Mouse (Mus musculus): ENCODE measurements at regions not wholly inside any gene's neighbourhood (a gene's known extent, or its start where the extent isn't known, plus 50 kb on each side); places are given as distances from the start of the nearest gene placed in this dataset.

DNA sequence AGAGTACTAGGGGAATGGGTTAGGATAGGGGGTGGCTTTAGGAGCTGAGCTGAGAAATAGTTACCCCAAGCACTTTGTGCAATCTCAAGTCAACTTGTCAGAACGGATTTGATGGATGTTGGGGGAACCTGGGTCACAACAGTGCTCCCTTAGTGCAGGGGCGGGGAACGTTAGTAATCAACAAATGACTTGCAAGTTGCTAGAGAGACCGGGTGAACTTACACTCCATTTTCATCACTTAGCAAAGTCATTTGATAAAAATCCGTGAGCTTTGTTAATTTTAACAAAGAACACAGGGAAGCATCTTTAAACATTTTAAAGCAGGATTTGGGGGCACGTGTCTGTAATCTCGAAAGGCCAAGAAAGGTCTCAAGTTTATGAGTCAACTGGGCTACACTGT, 557.0 kb downstream of the Gm19410 start:
- no peak overlapping the region for H3K4me3 ChIP-seq (replicated peaks)
- no peaks in the 10 kb centered on the region for H3K4me1 ChIP-seq
- 70% methylated on average over 7 of the region's 7 CpGs for WGBS
- no peak for ATAC-seq (ENCODE audit: insufficient number of reproducible peaks, low FRiP score, low TSS enrichment, low read depth)
- no peaks in the 10 kb centered on the region for H3K9me3 ChIP-seq (replicated peaks)
- no peaks in the 10 kb centered on the region for H3K27me3 ChIP-seq
- H3K4me2 ChIP-seq (replicated peaks) = no peak overlapping the region
- H3K36me3 ChIP-seq = no peaks in the 10 kb centered on the region
- no peak overlapping the region for H3K27ac ChIP-seq (replicated peaks)
- no peak overlapping the region for H3K9ac ChIP-seq

DNA sequence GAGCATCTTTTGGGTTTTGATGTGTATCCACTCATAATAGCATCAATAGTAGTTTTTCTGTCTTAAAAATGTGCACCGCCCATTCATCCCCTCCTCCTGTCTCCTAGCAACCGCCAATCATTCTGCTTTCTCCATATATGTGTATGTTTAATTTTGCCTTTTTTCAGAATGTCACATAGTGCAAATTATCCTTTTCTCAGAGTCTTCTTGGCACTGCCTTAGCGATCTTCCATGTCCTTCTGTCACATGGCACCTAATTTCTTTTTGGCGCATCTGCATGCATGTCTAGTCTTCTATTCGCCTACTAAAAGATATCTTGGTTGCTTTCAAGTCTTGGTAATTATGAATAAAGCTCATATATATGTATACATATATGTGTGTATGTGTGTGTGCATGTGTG, 573.0 kb downstream of the Gm19410 start:
- no peak overlapping the region for H3K27ac ChIP-seq (replicated peaks)
- no peak overlapping the region for H3K4me2 ChIP-seq (replicated peaks)
- no peak overlapping the region for H3K9ac ChIP-seq
- H3K36me3 ChIP-seq = no peaks in the 10 kb centered on the region
- H3K4me1 ChIP-seq = peaks cover 8% of the 10 kb centered on the region; the same call in 1 of the 2 replicates
- ATAC-seq (ENCODE audit: insufficient number of reproducible peaks, low FRiP score, low TSS enrichment, low read depth) = no peak
- H3K9me3 ChIP-seq (replicated peaks) = no peaks in the 10 kb centered on the region
- WGBS = 97% methylated on average over 5 of the region's 5 CpGs
- no peak overlapping the region for H3K4me3 ChIP-seq (replicated peaks)
- no peaks in the 10 kb centered on the region for H3K27me3 ChIP-seq

DNA sequence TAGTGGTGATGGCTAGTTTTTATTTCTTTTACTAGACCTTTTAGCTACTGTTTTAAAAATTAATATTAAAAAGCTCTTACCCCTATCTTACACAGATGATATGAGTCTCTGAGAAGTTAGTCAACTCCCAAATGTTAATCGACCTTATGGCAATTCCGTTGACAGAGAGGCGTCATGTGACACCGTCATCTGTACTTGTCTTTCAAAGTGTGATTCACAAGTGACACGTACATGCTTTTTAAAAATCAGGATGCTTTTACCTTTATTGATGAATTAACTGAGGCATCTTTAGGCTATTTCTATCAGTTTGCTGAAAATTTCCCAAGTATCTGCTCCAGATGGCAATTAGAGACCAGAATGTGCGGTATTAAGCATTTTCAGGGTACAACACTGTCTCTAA, 573.9 kb downstream of the Gm19410 start:
- 88% methylated on average over 6 of the region's 6 CpGs for WGBS
- Histone ChIP-seq H3K27me3 (no peaks in the 10 kb centered on the region), H3K27ac (replicated peaks) (no peak overlapping the region), H3K4me1 (peaks cover 8% of the 10 kb centered on the region; the same call in 1 of the 2 replicates), H3K4me2 (replicated peaks) (no peak overlapping the region), H3K36me3 (no peaks in the 10 kb centered on the region), H3K9me3 (replicated peaks) (no peaks in the 10 kb centered on the region), H3K4me3 (replicated peaks) (no peak overlapping the region), H3K9ac (no peak overlapping the region)
- no peak for ATAC-seq (ENCODE audit: insufficient number of reproducible peaks, low FRiP score, low TSS enrichment, low read depth)

DNA sequence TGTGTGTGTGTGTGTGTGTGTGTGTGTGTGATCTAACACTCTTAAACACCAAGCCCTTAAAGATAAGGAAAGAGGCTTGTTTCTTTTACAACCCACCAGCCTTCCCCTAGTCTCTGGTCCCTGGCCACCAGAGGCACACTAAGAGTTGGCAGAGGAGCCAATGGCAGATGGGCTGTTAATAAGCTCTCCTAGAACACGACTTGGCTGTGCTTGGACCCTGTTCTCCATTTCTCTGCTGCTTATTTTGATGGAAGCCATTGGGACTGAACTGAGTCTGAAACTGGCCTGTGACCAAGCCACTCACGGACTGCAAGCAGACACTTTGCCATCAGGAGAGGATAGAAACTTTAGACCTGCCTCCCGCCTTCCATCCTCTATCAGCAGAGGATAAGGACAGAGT, 574.9 kb downstream of the Gm19410 start:
- Histone ChIP-seq H3K4me3 (replicated peaks) (no peak overlapping the region), H3K9ac (no peak overlapping the region), H3K27me3 (no peaks in the 10 kb centered on the region), H3K4me2 (replicated peaks) (no peak overlapping the region), H3K9me3 (replicated peaks) (no peaks in the 10 kb centered on the region), H3K27ac (replicated peaks) (no peak overlapping the region), H3K36me3 (no peaks in the 10 kb centered on the region), H3K4me1 (peaks cover 8% of the 10 kb centered on the region; the same call in 1 of the 2 replicates)
- ATAC-seq (ENCODE audit: insufficient number of reproducible peaks, low FRiP score, low TSS enrichment, low read depth) = no peak
- WGBS = 70% methylated on average over 3 of the region's 3 CpGs

DNA sequence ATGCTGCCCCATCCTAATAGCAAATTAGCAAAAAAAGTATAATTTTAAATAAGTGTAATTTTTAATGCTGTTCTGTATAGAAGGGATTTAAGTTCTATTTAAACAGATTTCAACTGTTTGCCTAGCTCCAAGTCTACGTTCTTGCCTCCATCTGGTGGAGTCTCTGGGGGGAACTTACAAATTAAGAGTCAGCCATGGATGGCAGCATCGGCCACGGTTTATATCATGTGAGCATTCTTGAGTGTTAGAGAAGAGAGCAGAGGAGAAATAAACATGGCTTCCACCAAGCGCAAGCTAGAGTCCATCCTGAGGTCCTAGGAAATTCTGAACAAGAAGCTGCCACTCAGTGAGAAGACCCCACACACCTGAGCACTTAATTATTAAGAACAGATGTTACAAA, 576.4 kb downstream of the Gm19410 start:
- H3K36me3 ChIP-seq = no peaks in the 10 kb centered on the region
- peaks cover 8% of the 10 kb centered on the region; the same call in 1 of the 2 replicates for H3K4me1 ChIP-seq
- no peaks in the 10 kb centered on the region for H3K9me3 ChIP-seq (replicated peaks)
- ATAC-seq (ENCODE audit: insufficient number of reproducible peaks, low FRiP score, low TSS enrichment, low read depth) = no peak
- no peak overlapping the region for H3K27ac ChIP-seq (replicated peaks)
- H3K4me3 ChIP-seq (replicated peaks) = no peak overlapping the region
- H3K4me2 ChIP-seq (replicated peaks) = no peak overlapping the region
- no peaks in the 10 kb centered on the region for H3K27me3 ChIP-seq
- WGBS = 45% methylated on average over 4 of the region's 4 CpGs
- H3K9ac ChIP-seq = no peak overlapping the region

DNA sequence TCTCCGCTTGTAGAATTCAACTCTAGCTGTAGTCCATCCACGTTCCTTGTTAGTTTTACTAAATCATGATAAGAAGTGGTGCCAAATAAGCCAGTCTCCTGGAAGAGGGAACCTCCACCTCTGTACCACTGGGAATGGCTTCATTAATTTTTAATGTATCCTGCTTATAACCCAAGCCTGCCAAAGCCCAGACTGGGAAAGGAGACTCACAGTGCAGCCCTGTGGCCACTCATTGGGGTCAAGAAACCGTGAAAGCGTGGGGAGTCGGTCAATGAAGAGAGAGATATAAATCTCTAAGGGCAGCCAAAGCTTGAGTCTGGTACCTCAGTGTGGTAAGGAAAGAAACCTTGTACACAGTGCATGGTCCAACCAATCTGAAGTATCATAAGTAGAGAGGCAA, 577.1 kb downstream of the Gm19410 start:
- H3K4me2 ChIP-seq (replicated peaks) = no peak overlapping the region
- no peak overlapping the region for H3K9ac ChIP-seq
- H3K4me3 ChIP-seq (replicated peaks) = no peak overlapping the region
- no peaks in the 10 kb centered on the region for H3K9me3 ChIP-seq (replicated peaks)
- H3K4me1 ChIP-seq = peaks cover 8% of the 10 kb centered on the region; the same call in 1 of the 2 replicates
- WGBS = 82% methylated on average over 5 of the region's 5 CpGs
- H3K36me3 ChIP-seq = no peaks in the 10 kb centered on the region
- ATAC-seq (ENCODE audit: insufficient number of reproducible peaks, low FRiP score, low TSS enrichment, low read depth) = no peak
- H3K27ac ChIP-seq (replicated peaks) = no peak overlapping the region
- no peaks in the 10 kb centered on the region for H3K27me3 ChIP-seq

DNA sequence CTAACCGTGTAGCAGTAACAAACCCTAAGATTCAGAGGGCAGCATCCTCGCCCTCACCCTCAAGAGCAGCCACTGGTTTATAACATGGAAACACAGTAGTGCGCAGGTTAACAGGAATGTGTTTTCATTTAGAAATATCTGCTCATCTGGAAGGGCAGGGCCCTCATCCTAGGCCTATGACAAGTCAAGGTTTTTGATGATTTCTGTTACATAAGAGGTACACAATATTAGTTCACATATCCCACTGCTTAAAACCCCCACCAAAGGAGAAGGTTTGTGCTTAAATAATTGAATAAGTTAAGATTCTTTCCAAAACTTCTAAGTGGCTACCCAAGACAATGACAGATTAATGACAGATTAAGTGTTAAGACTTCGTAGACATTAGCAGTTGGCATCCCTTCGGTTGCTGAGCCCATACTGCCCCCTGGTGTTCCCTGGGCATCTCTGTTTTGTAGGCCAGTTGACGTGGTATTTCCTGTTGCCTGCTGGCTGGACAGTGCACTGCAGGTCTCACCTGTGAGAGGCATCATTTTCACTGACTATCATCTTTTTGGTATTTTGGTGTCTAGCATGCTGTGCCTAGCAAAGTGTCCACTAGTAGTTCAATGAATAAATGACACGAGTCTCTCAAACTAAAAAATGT, 581.2 kb downstream of the Gm19410 start:
- peaks cover 8% of the 10 kb centered on the region; the same call in 1 of the 2 replicates for H3K4me1 ChIP-seq
- H3K27ac ChIP-seq (replicated peaks) = no peak overlapping the region
- no peaks in the 10 kb centered on the region for H3K9me3 ChIP-seq (replicated peaks)
- H3K9ac ChIP-seq = no peak overlapping the region
- H3K36me3 ChIP-seq = no peaks in the 10 kb centered on the region
- H3K4me2 ChIP-seq (replicated peaks) = no peak overlapping the region
- no peak overlapping the region for H3K4me3 ChIP-seq (replicated peaks)
- 48% methylated on average over 7 of the region's 7 CpGs for WGBS
- no peaks in the 10 kb centered on the region for H3K27me3 ChIP-seq
- ATAC-seq (ENCODE audit: insufficient number of reproducible peaks, low FRiP score, low TSS enrichment, low read depth) = peak; percentile 54

DNA sequence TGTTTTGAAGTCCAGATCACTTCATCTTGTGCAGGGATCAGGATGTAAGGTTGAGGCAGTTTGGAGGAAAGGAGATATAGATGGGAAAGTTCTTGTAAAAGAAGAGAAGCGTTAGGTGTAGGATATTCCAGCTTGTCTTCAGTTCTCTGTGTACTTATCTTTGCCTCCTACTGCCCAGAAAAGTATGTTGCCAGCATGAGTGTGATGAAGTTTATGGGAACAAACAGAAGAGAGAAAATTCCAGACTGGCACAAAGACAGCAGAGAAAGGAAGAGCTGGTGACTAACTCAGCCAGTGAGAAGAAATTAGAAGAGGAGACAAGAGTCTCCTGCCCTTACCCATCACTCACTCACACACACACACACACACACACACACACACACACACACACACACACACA, 582.5 kb downstream of the Gm19410 start:
- no peak overlapping the region for H3K4me2 ChIP-seq (replicated peaks)
- H3K27me3 ChIP-seq = no peaks in the 10 kb centered on the region
- no peak for ATAC-seq (ENCODE audit: insufficient number of reproducible peaks, low FRiP score, low TSS enrichment, low read depth)
- H3K9me3 ChIP-seq (replicated peaks) = no peaks in the 10 kb centered on the region
- no peaks in the 10 kb centered on the region for H3K4me1 ChIP-seq
- no peak overlapping the region for H3K9ac ChIP-seq
- no peak overlapping the region for H3K27ac ChIP-seq (replicated peaks)
- 97% methylated on average over 1 of the region's 1 CpGs for WGBS
- H3K36me3 ChIP-seq = no peaks in the 10 kb centered on the region
- H3K4me3 ChIP-seq (replicated peaks) = no peak overlapping the region

DNA sequence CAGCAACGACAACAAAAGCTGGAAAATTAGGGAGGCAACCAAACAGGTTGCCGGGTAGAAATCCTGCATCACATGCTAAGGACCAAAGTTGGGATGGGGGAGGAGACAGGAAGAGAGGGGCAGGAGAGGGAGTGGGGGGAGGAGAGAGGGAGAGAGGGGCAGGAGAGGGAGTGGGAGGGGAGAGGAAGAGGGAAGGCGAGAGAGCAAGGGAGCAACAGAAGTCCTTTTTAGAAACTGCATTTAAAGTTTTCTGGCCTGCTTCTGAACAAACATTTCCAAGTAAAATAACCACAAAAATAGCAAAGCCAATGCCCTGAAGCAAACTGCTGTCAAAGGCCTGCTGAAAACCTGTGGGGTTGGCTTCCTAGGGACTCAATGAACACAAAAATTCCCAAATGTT, 589.3 kb downstream of the Gm19410 start:
- Histone ChIP-seq H3K4me3 (replicated peaks) (no peak overlapping the region), H3K36me3 (no peaks in the 10 kb centered on the region), H3K9me3 (replicated peaks) (no peaks in the 10 kb centered on the region), H3K27ac (replicated peaks) (peak overlapping the region; percentile 34; the same call in 1 of the 2 replicates), H3K9ac (no peak overlapping the region), H3K4me2 (replicated peaks) (no peak overlapping the region), H3K4me1 (peaks cover 3% of the 10 kb centered on the region; the same call in 1 of the 2 replicates), H3K27me3 (no peaks in the 10 kb centered on the region)
- WGBS = 5% methylated on average over 3 of the region's 3 CpGs
- ATAC-seq (ENCODE audit: insufficient number of reproducible peaks, low FRiP score, low TSS enrichment, low read depth) = peak; percentile 79; the same call in 1 of the 2 replicates

DNA sequence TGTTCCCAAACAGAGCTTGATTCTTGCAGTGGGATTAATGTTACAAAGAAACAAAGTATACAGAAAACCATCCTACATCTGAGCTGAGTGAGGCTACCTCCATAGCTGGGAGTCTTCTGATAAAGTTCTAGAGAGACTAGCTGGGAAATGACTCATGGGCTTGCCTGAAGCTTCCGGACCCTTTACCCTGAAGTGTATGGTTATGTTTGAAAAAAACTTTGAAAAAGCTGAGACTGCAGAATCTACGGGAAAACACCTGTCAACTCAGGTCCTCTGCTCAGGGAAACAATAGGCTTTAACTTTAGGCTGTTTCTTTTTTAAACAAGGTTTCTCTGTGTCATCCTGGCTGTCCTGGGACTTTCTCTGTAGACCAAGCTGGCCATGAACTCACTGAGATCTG, 593.4 kb downstream of the Gm19410 start:
- Histone ChIP-seq H3K36me3 (no peaks in the 10 kb centered on the region), H3K27ac (replicated peaks) (no peak overlapping the region), H3K9me3 (replicated peaks) (no peaks in the 10 kb centered on the region), H3K27me3 (no peaks in the 10 kb centered on the region), H3K4me3 (replicated peaks) (no peak overlapping the region), H3K9ac (no peak overlapping the region), H3K4me1 (peaks cover 3% of the 10 kb centered on the region; the same call in 1 of the 2 replicates), H3K4me2 (replicated peaks) (no peak overlapping the region)
- ATAC-seq (ENCODE audit: insufficient number of reproducible peaks, low FRiP score, low TSS enrichment, low read depth) = no peak
- 84% methylated on average over 2 of the region's 2 CpGs for WGBS

DNA sequence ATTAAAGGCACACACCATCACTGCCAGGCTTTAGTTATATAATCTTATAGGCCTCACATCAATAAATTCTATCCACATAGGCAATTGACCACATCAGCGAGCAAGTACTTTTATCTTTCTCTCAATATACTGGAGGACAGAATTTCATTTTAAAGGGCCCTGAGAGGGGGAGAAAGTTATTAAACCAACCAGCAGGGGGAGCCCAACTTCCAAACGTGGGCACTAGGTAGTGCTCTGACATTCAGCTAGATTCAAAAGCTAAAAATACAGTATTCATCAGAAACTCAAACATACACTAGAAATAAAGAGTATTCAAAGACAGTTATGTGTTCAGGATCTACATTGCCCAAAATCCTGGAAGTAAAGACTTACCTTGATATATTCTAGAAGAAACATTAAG, 595.7 kb downstream of the Gm19410 start:
- Histone ChIP-seq H3K4me1 (no peaks in the 10 kb centered on the region; the same call in 1 of the 2 replicates), H3K36me3 (no peaks in the 10 kb centered on the region), H3K4me3 (replicated peaks) (no peak overlapping the region), H3K9me3 (replicated peaks) (no peaks in the 10 kb centered on the region), H3K4me2 (replicated peaks) (no peak overlapping the region), H3K27me3 (no peaks in the 10 kb centered on the region), H3K27ac (replicated peaks) (no peak overlapping the region), H3K9ac (no peak overlapping the region)
- 10% methylated on average over 2 of the region's 2 CpGs for WGBS
- no peak for ATAC-seq (ENCODE audit: insufficient number of reproducible peaks, low FRiP score, low TSS enrichment, low read depth)

DNA sequence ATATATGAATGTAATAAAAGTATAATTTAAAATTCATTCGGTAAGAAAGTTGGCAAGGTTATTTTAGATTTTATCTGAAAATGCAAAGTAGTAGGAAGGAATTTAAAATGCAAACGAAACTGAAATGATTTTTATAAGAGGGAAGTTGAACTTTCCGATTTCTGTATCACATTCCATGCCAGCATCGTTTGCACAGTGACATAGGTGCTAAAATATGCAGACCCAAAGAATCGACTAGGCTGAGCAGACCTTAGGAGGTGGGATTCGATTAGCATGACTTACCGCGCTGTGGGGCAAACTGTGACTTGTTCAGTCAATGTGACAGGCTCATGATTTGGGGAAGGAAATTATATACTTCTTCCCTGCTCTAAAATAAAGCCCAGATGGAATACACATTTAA, 596.2 kb downstream of the Gm19410 start:
- ATAC-seq (ENCODE audit: insufficient number of reproducible peaks, low FRiP score, low TSS enrichment, low read depth) = no peak
- Histone ChIP-seq H3K4me3 (replicated peaks) (no peak overlapping the region), H3K27me3 (no peaks in the 10 kb centered on the region), H3K4me2 (replicated peaks) (no peak overlapping the region), H3K36me3 (no peaks in the 10 kb centered on the region), H3K4me1 (no peaks in the 10 kb centered on the region), H3K27ac (replicated peaks) (no peak overlapping the region), H3K9me3 (replicated peaks) (no peaks in the 10 kb centered on the region), H3K9ac (no peak overlapping the region)
- 37% methylated on average over 8 of the region's 8 CpGs for WGBS
